Mouse (Mus musculus) frontal cortex, adult (tissue): ENCODE data around the gene Exoc5.

Experiments
- ATAC-seq: cut with Nextera tagmentation; 2 replicates; pipeline ENCODE4 v1.9.2; 2017; ENCODE audit warnings: mild to moderate bottlenecking, moderate library complexity, mixed read lengths; ENCODE audit not compliant: low TSS enrichment

The Exoc5 gene

DNA sequence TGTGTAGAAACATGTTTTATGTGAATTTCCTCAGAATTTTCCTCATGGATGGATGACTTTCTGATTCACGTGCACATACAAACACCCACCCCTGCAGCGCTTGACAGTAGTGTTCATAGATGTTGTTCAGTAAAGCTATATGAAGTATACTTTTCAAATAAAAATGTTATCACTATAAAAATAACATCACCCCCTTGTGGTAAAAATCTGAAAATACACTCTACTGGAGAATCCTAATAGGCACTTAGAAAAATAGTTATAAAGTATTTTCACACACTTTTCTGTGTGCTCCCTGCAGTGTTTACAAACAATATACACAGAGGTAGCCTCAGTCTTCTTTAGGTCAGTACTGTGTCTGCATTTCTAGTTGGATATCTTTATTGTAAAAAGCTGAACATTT, 58.5 kb downstream of the Exoc5 start:
- no peak for ATAC-seq

DNA sequence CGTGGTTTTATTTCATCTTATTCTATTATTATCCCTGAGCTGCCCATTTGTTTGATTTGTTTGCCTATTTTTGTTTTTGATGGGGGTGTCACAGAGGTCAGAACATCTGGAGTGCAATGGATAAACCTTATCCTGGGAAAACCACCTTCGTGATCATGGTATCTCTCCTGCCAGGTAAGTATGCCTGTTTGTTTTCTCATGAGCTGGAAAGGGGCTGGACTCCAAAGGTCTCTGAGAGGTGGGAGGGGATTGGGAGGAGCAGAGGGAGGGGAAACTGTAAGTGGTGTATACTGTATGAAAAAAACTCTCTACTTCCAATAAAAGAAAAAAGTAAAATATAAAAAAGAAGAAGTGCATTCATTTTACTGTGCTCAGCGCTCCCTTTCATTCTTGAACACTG, 64.8 kb downstream of the Exoc5 start:
- no peak for ATAC-seq

DNA sequence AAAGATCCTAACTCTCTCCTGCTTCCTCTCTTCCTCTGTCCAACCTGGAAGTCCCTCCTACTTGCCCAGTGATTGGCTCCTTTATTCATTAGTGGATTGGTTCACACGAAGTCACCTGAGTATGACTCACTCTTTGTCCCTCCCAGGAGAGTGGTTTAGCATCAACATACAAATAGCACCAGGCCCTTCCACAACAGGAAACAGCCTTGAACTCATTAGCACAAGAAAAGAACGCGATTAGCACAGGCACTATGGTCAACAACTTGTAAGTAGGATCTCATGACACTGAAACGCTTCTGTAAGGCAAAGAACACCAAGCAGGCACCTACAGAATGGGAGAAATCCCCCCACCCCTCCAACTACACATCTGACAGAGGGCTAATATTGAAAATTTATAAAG, 67.7 kb downstream of the Exoc5 start:
- no peak for ATAC-seq

DNA sequence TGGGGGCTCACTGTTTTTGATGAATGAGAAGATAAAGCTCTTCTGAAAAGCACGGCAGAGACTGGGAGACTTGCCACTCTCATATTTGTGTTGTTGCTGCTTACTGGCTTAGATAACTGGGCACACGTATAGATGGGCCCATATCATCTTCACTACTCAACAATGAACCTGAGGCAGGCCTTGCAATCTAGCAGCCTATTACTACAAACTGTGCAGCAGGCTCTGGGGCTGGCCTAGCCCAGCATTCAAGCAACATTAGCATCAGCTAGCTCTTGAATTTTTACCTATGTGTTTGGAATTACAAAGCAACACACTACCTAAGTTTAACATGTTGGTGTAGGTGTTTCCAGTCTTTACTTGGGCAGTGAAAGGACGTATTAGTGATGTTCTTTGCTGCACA, 72.6 kb downstream of the Exoc5 start:
- ATAC-seq, result no peak

DNA sequence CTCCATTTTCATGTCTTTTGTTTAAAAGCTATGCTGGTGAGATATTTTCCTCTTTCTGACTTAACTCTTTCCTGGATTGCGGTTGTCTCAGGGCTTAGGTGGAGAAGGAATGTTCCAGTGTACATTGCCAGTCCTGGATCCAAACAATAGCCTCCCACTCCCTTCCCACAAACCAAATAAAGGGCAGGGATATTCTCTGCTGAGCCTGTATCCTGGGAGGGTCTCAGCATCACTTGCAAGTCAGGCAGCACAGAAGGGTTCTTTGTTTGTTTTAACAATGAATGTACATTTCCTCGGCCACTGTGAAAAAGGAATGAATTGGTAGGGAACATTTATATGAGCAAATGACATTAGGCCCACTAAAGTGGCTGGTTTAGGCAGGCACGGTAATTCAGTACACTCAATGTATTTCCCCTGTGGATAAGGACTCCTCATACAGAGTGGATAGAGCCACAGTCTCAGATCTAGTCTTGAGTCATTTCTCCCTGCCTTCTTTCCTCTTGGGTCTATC, 74.3 kb downstream of the Exoc5 start:
- no peak for ATAC-seq

DNA sequence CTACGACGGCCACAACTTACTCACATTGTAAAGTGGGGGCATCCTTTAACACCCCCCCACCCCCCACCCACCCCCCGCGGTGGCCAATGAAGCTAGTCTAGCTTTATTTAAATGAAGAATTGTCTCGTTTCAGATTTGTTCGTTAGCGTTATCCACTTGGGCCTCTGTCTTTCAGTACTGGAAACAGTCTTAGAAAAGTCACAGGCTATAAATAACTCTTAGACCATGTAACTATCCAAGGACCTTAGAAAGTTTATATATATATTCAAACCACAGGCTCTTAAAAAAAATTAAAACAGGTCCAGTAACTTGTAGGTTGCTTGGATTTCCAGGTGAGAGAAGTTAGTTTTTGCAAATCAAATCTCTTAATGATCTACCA, 75.3 kb downstream of the Exoc5 start:
- ATAC-seq, result 0 out of 2 replicates have a peak, but pooled peaks have one; percentile 24

DNA sequence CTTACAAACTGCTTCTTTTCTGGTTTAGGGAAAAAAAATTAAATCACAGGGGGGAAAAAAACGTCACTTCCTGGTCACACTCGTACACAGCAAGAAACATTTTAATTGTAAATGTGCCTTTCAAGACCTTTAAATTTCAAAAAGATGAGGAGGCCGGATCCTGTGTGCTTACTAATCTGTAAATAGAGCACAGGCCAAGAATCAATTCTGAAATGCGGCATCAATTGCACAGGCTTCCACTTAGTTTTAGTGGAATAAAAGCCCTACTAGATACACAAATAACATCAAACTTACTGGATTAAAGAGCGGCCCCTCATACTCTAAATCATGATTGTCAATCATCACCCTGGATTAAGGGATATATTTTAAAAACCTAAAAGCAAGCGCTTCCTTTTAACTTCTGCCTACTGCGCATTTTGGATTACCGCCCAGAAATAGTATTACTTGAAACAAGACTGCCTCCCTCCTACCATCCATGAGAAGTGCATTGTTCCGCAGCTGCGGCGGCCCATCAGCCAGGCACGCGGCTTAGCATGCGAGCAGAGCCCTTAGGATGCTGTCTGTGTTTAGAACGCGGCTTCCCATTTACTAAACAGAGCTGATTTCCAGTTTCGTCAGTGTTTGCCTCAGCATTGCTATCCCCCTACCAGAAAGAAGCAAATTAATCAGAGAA, 75.8 kb downstream of the Exoc5 start:
- ATAC-seq, result peak; percentile 97

DNA sequence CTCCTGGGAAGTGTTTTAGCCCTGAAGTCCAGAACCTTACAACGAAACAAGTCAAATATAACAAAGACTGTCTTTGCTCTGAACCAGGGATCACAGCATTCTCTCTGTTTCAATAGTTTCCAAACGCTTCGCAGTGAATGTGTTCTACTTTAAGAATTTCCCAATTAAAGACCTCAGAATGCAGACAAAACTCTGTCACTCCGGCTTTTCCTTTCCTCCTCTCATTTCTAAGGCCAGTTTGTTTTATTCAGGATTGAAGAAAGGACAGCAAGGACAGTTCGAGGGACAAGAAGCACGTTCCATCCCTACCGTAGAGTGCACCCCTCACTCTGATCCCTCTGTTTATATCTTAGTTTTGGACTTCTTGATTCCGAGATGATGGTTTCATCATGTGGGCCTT, 76.6 kb downstream of the Exoc5 start:
- ATAC-seq, result no peak

DNA sequence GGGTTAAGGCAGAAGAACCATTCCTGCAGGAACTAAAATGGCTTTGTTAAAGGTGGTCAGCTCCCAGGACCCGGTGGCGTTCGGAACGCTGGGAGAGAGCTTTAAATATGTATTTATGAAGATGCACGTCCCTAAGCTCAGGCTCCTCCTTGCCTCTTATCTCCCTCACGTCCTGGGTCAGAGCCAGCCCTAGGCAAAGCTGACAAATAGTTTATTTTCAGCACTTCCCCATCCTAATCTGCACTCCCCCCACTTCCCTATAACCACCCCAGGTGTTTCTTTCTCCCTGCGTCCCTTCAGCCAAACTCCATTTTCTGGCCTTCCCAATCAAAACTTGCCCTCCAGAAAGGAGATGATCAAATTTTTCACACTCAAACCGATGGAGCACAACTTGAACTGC, 80.2 kb downstream of the Exoc5 start:
- ATAC-seq, result no peak

DNA sequence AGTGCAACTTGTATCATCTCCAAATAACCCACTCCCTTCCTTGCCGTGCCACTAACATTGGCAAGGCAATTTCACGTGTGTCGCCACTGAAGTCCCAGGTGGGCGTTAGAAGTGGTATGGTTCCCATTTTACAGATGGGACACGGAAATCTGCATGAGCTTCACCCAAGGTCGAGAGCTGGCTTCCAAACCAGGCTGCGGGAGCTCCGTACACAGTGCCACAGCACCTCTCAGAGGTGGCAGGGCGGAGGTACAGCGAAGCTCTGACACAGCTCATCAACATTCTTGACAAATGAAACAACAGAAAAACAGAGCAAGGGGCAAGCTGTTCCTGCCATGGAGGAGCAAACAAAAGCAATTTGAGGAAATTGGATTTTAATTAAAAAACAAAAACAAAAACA, 80.8 kb downstream of the Exoc5 start:
- ATAC-seq, result peak; percentile 84

DNA sequence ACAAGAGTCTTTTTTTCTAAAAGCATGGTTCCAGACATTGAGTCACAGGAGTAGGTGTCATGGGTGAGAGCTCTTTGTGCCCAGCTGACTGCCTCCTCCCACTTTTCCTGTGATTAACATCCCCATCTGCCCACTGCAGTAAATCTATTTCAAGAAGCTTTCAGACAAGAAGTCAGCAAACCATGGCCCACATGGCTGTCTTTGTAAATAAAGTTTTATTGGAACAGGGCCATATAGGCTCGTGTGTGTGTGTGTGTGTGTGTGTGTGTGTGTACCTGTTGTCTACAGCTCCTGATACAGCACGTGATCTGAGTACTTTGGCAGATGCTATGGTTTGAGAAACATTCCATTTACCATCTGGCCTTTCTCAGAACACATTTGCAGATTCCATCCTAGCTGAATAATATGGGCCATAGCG, 87.5 kb downstream of the Exoc5 start:
- ATAC-seq, result peak; percentile 85

DNA sequence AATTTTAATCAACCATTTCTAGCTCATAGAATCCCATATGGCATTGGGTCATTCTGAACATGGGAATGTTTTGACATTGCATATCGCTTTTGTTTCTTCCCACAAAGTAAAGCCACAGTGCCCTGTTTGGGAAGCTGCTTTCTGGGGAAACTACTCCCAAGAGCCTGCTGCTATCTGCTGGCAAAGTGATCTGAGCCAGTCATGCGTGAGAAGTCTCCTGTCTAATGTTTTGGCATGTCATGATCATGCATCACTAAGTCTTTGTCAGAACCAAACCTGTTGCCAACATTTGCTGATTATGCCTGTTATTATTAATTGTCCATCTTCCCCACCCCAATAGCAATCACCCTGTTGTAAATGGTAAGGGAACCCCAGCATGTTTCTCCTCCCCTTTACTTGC, 94.9 kb downstream of the Exoc5 start:
- no peak for ATAC-seq

DNA sequence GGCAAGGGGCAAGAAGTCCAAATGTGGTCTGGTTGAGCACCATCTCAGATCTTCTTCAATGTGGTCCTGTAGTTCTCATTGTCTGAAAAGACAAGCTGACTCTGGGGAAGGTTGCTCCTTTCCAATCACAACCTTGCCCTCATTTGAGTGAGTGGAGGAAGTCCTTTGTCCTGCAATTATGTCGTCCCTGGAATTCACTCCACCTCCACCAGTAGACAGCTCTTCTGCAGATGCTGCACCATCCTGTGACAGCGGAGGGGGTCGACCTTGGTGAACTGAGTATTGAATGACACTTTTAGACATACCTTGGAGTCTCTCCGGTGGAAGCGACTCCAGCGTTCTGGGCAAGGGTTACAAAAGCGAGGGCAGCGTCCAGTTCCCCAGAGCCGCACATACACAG, 97.8 kb downstream of the Exoc5 start:
- ATAC-seq, result no peak
